Mouse (Mus musculus): ENCODE results near the gene Chn2.

DNA sequence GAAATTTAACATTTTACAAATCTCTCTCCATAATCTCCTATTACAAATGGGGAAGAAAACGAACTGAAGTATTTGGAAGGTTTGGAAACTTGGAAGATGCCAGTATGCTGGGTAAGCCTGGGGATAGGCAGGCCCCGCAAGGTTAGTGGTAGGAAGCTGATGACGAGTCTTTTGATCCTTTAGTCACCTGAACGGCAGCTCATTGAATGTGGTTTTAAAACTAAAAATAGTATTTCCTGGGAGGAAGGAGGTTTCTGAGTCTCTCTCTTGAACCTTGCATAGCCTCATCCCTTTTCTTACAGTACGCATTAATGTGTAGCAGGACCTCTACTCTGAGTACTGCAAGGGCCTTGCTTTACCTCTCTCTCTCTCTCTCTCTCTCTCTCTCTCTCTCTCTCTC, 29.5 kb downstream of the Chn2 start:
- no peak for TF ChIP-seq SMC3 (IDR thresholded peaks at IDR 0.05; ENCODE audit: low read depth, low read length)
- TF ChIP-seq CTCF (conservative IDR thresholded peaks at IDR 0.05 in 1 of 2, IDR thresholded peaks at IDR 0.05 in 1 of 2; ENCODE audit: low read depth in 2 of 2, low read length in 2 of 2) = no peak
- TF ChIP-seq POLR2A (IDR thresholded peaks at IDR 0.05; ENCODE audit: low read depth, low read length) = no peak
- no peak for TF ChIP-seq NRF1 (IDR thresholded peaks at IDR 0.05; ENCODE audit: low read depth, low read length)
- no peak for TF ChIP-seq MAX (IDR thresholded peaks at IDR 0.05; ENCODE audit: low read length)
- TF ChIP-seq EP300 (IDR thresholded peaks at IDR 0.05; ENCODE audit: low read length) = no peak
- TF ChIP-seq ZNF384 (IDR thresholded peaks at IDR 0.05; ENCODE audit: low read depth, low read length) = no peak
- no peak for TF ChIP-seq POLR2AphosphoS2 (IDR thresholded peaks at IDR 0.05; ENCODE audit: low read depth, low read length)
- no peak for TF ChIP-seq CHD2 (IDR thresholded peaks at IDR 0.05; ENCODE audit: low read length)
- no peak for TF ChIP-seq MEF2A (IDR thresholded peaks at IDR 0.05; ENCODE audit: borderline replicate concordance, low read depth, low read length)
- no peak for TF ChIP-seq HCFC1 (IDR thresholded peaks at IDR 0.05; ENCODE audit: low read depth, low read length)
